Mouse (Mus musculus) central nervous system, embryonic 14 days (tissue): ENCODE measurements around the gene Gm21897. TPM values are rescaled to one million over a fixed set of nuclear protein-coding genes. Genes with fewer than 3 reads are reported as not detected.

ENCODE experiments used
- polyA plus RNA-seq: library from polyadenylated mRNA; depleted of rRNA; stranded (reverse); fragments of >200 nt; gene quantifications from 2 replicates; pipeline ENCODE4 v1.2.3, GENCODE M21; 2012; rRNA removed

The Gm21897 gene
- 0.04 TPM in 1 of 2 replicates, not detected in the other for polyA plus RNA-seq

GRCm38 (mm10) chr16:15317158-15317557 is at the start of gene Gm21897:
Gm21897 (plus strand) TSS chr16:15317458.

